Mouse (Mus musculus): Measurements from ENCODE around the gene Gm42688. TPM values are rescaled to one million over a fixed set of nuclear protein-coding genes. Genes with fewer than 3 reads are reported as not detected.
"Not testable (repeated sequence)": the region's sequence is repeated elsewhere in the genome, so short reads cannot be mapped to it uniquely, and the experiment has no call there.

The Gm42688 gene
- total RNA-seq, 2 experiments from 2014 or later: 2.2 to 2.7 TPM

DNA sequence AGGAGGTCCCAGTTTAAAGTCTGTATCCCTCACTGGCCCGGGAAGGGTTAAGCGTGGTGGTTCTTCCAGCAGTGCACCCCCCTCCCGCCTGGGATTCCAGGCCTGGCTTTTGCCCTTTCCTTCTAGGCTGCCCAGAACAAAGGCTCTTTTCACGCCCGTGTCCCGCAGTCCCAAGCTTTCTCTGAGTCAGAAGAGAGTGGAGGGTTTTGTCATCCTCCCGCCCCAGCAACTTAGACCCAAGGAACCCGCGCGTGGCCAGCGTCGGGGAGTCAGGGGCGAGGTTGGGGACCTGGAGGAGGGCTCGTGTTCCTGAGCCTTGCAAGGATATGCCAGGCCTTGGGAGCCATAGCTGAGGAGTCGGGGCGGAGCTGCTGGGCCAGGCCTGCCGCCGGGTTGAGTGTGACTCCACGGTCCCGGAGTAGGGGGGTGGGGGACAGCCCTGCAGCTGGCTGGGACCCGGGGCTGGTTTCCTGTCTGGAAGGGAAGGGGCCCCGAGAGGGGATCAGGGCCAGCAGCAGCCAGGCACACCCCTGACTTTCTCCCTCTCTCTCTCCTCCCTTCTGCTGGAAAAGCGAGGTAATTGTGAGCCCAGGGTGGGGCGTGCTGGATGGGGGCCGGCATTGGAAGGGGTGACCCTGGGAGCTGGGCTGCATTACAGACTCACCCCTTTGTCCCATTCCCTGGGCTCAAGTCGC is 35.6 kb downstream of the Gm42688 start:
- peak; percentile 85 to 89 for DNase-seq (ENCODE audit: low spot score in 2 of 2)

DNA sequence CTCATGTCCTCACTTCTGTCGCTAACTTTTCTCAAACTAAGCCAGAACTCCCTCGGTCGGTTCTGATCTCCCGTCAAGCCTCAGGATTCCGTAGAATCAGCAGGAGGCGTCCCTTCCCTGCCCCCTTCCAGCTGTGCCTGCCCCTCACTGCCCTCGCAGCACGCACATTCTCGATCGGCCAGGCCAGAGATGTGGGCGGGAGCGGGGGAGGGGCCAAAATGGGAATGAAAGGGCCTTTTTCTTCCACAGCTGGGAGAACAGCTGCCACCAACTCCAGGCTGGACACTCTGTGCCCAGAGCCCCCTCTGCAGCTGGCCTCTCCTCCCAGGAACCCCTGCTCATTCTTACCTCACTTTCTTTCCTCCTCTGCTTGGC is 36.1 kb downstream of the Gm42688 start:
- peak; percentile 90 to 96 for DNase-seq (ENCODE audit: low spot score in 2 of 2)

DNA sequence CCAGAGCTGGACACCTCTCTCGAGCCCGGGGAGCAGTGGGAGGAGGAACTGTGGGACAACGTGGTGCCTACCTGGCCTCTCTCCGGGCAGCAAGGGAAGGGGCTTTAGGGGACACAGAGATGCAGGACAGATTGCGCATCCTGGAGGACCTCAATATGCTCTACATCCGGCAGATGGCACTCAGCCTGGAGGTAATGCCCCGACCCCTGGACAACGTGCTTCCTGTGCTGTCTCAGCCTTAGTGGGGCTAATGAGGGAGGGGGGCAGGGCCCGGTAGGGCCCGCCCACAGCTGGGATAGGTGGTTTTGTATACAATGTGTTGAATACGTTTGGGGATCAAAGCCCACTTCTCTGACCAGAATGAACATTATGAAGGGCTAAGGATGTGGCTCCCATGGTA is 36.6 kb downstream of the Gm42688 start:
- DNase-seq (ENCODE audit: low spot score in 2 of 2): peak in 1 of 2 experiments; percentile 59

DNA sequence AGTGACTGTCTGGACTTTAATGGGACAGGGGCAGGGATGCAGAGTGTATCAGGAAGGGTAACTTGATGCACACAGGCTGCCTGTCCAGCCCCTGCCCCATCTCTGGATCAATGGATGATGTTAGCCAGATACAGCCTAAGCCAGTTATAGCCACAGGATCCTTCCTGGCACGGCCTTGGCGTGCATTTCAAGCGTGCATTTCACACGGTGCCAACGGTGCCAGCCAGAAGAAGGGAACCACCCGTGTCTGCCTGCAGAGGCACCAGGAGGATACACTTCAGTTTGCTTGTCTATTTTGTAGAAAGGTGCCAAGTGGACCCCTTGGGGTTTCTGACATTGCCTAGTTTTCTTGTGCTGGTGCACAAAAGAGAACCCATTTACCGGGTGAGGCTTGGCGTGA is 38.6 kb downstream of the Gm42688 start:
- DNase-seq (ENCODE audit: low spot score in 2 of 2): no peak

DNA sequence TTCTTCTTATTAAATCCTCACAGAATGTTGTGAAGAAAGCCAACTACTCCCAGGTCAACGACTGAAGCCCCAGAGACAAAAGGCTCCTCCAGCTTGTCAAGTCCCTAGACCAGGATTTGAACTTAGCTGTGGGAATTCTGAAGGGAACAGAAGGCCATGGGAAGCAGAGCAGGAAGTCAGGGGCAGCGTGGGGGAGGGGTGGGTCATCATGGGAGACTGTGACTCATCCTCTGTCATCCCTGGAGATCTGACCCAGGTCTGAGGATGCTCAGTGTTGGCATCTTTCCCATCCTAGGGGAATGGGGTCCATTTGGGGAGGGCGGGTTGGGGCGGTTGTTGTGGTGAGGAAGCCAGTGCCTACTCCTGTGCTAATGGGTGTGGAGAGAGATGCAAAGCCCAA is 40.2 kb downstream of the Gm42688 start:
- no peak for DNase-seq (ENCODE audit: low spot score in 2 of 2)

DNA sequence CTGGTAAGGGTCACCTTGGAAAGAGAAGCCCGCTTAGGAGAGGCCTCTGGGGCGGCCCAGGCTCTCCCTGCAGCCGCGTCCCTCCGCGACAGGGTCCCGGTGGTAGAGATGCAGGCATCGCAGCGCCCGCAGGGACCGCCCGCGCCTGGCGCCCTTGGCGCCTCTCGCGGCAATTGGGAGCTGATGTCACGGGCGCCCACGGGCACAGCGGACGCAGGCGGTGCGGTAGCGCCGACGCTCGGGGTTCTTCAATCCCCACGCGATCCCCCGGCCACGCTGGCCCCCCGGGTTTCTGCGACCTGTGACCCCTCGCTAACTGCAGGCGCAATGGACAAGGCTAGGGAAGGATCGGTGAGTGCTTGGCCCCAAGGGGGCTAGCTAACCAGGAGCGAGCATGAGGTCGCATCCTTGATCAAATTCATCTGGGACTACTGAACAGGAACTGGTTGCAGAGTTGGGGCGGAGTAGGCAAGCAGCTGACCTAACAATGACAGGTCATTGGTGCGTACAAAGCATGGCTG is 40.9 kb downstream of the Gm42688 start:
- peak in 1 of 2 experiments; percentile 18 for DNase-seq (ENCODE audit: low spot score in 2 of 2)

DNA sequence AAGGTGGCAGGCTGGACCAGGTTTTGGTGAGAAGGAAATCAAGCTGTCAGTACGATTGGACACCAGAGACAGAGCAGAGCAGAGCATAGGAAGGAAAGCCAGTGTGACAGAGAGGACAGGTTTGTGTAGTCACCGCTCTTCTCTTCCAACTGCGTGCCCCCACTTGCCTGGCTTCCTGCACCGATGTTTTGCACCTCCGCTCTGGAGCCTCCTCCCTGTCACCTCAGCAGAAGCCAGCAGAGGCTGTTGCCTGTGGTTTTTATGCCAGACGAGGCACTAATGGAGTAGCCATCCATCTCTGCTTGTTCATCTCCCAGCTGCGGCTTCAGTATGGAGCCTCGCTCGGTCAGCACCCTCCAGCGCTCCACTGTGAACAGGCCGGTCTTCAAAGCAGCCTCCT is 41.5 kb downstream of the Gm42688 start:
- DNase-seq (ENCODE audit: low spot score in 2 of 2): no peak

DNA sequence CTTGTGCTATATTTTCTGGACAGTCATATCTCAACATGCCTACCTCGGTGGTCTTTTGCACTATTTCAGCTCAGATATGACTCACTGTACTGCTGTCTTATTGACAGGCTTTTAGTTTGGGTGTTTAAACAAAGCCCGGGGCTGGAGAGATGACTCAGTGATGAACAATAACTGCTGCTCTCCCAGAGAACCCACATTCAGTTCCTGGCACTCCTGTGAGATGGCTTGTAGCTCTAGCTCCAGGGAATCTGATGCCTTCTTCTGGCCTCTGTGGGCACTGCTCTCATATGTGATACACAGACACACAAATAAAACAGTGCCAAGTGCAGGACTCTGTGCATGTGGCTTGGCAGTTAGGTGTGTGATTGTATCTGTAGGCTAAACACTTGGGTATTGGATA is 43.8 kb downstream of the Gm42688 start:
- DNase-seq (ENCODE audit: low spot score in 2 of 2): no peak

DNA sequence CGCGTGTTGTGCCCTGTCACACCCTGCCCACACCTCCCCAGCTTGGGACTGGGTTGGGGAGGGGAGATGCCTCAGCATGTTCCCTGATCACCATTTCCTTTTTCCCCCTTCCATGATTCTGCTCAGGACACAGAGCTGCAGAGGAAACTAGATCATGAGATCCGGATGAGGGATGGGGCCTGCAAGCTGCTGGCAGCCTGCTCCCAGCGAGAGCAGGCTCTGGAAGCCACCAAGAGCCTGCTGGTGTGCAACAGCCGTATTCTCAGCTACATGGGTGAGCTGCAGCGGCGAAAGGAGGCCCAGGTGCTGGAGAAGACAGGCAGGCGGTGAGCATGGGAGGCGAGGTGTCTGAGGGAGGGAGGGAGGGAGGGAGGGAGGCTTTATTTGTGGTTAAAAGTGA is 44.4 kb downstream of the Gm42688 start:
- no peak for DNase-seq (ENCODE audit: low spot score in 2 of 2)

DNA sequence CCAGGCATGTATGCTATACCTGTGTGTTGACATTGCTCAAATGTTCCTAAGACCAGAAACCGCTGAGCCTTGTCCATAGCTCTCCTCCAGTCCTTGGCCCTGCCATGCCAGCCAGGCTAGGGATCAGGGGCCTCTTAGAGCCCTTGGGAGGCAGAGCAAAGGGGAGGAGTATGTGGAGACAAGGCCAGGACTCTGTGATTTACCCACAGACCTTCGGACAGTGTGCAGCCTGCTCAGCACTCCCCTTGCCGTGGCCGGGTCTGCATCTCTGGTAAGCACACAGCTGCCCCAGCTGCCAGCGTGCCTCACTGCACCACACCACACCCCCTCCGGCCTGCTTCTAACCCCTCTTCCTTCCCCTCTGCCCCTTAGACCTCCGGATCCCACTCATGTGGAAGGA is 45.9 kb downstream of the Gm42688 start:
- no peak for DNase-seq (ENCODE audit: low spot score in 2 of 2)

DNA sequence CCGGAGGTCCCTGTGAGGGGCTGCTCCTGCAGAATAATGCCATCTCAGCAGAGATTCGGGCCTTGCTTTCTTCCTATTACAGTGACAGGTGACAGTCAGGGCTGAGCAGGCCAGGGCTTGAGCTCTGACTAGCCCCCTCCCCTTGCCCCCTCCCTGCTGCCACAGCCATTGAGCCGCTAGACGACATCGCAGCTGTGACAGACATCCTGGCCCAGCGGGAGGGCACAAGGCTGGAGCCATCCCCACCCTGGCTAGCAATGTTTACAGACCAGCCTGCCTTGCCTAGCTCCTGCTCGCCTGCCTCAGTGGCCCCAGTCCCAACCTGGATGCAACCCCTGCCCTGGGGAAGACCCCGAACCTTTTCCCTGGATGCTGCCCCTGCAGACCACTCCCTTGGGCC is 50.3 kb downstream of the Gm42688 start:
- no peak for DNase-seq (ENCODE audit: low spot score in 2 of 2)

DNA sequence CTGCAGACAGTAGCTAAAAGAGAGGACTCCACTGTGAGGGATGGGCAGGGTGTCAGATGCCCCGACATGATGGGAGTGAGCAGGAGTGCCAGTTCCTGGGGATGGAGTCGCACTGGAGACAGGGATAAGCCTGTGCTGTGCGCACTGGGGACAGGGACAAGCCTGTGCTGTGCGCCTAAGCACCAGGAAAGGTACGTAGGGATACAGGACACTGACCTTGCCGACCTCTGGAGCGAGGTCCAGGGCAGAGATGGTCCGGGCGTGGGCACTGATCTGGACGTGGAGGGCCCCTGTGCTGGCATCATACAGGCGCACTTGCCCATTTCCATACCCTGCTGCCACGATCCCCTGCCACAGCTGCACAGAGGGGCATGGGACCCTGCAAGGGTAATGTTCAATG is 51.6 kb downstream of the Gm42688 start:
- no peak for DNase-seq (ENCODE audit: low spot score in 2 of 2)

DNA sequence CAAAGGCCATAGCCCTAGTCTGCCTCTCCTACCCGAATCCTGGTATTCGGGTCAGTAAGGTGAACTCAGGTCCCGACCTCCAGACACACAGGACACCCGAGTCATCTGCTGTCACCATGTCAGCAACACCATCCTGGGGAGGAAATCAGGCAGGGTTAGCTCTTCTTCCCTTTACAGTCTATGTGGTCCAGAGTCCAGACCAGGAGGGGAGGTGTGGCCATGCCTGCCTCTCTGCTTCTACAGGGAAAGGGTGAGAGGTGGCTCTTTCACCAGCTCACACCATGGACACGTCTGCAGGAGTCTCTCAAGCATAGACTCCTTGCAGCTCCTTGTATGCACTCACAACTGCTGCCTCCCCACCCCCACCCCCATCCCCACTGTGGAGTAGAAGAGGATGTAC is 52.1 kb downstream of the Gm42688 start:
- no peak for DNase-seq (ENCODE audit: low spot score in 2 of 2)

DNA sequence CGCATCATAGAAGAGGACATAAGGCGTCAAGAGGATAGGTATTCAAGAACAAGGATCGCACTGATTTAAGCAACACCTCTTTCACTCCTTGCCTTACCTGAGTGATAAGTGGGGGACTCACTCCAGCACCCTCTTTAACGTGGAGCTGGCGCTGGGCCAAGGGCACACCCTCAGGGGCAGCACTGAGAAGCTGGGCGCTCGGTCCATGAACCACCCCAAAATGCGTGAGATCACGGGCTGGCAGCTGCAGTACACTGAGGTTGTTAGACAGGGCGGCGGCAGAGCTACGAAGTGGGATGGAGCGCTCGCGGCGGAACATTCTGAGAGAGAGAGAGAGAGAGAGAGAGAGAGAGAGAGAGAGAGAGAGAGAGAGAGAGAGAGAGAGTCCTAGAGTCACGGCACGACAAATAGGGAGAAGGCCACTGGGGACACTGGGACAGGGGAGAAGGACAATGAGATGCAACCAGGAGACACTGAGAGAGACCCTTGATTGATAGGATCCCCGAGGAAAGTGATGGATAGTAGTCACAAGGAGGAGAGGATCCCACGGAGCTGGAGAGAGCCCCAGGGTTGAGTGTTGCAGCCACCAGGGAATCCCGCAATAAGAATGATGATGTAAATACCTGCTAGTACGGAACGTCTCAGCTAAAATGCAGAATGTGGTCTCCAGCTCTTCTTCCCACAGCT is 54.3 kb downstream of the Gm42688 start:
- peak in 1 of 2 experiments; percentile 45 for DNase-seq (ENCODE audit: low spot score in 2 of 2)

DNA sequence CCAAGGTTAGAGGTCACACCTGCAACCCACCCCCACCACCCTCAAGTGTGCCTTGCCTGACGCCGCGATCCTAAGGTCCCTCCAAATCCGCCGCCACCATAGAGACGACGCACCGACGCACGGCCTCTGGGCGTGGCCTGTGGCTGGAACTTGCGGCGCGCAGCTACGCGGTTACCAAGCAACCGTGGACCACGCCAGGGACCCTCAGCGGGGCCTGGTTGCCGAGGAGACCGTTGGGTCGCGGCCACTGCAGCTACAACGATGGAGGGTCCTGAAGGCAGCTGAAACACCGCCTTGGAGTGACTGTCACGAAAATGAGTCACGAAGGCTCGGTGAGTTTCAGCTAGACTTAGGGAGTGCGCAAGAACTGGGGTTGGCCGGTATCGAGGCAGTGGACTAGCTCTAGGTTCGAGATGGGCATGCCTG is 54.9 kb downstream of the Gm42688 start, which contains the start of the genes Wdr54 and 1700003E16Rik:
TSS of gene Wdr54 (minus strand) at position 139 of the 426 bp plus-strand sequence.
TSS of gene 1700003E16Rik (plus strand) at position 146 of the 426 bp plus-strand sequence.
- DNase-seq (ENCODE audit: low spot score in 2 of 2): peak in 1 of 2 experiments; percentile 60

DNA sequence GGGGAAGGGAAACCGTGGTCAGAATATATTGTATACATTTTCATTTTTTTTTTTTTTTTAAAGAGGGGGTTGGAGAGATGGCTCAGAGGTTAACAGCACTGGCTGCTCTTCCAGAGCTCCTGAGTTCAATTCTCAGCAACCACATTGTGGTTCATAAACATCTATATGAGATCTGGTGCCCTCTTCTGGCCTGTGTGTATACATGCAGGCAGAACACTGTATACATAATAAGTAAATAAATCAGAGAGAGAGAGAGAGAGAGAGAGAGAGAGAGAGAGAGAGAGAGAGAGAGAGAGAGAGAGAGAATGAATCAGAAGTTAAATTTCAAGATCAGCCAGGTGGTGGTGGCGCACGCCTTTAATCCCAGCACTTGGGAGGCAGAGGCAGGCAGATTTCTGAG is 58.0 kb downstream of the Gm42688 start:
- DNase-seq (ENCODE audit: low spot score in 2 of 2): not testable (repeated sequence)

Small RNA genes within 50 kb of the gene (microRNA-seq; reads per million reads assigned to microRNA genes)
- not detected for gene Mir3470a

Other genes starting within 250 kb of the Gm42688 start
- 1 to 10 TPM in 1 of 2 experiments, under 1 TPM in 1; 0.78 to 1.0 TPM for gene Sema4f, start 161.8 kb upstream of the Gm42688 start, total RNA-seq (2021)
- gene M1ap, start 154.7 kb upstream of the Gm42688 start, total RNA-seq (2021): under 1 TPM in 1 of 2 experiments, not detected in 1; 0.88 TPM
- gene Dok1, start 68.1 kb upstream of the Gm42688 start, total RNA-seq (2021): 10 to 100 TPM in 1 of 2 experiments, 1 to 10 TPM in 1; 9.1 to 10.4 TPM
- gene Loxl3, start 67.4 kb upstream of the Gm42688 start, total RNA-seq (2021): 10 to 100 TPM; 15.4 to 17.3 TPM
- 10 to 100 TPM; 75.5 to 86.3 TPM for gene Aup1, start 47.1 kb upstream of the Gm42688 start, total RNA-seq (2021)
- gene Htra2, start 46.3 kb upstream of the Gm42688 start, total RNA-seq (2021): 10 to 100 TPM; 30.1 to 33.5 TPM
- gene Dqx1, start 43.8 kb upstream of the Gm42688 start, total RNA-seq (2021): 1 to 10 TPM in 1 of 2 experiments, under 1 TPM in 1; 0.70 to 1.1 TPM
- gene Tlx2, start 31.3 kb upstream of the Gm42688 start, total RNA-seq (2021): not detected
- 10 to 100 TPM in 1 of 2 experiments, 1 to 10 TPM in 1; 9.4 to 11.3 TPM for gene Pcgf1, start 23.7 kb upstream of the Gm42688 start, total RNA-seq (2021)
- gene Lbx2, start 15.2 kb upstream of the Gm42688 start, total RNA-seq (2021): not detected
- gene Ccdc142, start within 50 bp of the Gm42688 start, total RNA-seq (2021): 1 to 10 TPM; 2.5 to 2.8 TPM
- 100 to 1,000 TPM in 1 of 2 experiments, 10 to 100 TPM in 1; 79.5 to 100 TPM for gene Mrpl53, start 7.4 kb downstream of the Gm42688 start, total RNA-seq (2021)
- 10 to 100 TPM; 20.0 to 21.9 TPM for gene Mogs, start 13.9 kb downstream of the Gm42688 start, total RNA-seq (2021)
- 10 to 100 TPM; 52.7 to 62.3 TPM for gene Wbp1, start 19.9 kb downstream of the Gm42688 start, total RNA-seq (2021)
- gene Ino80b, start 23.8 kb downstream of the Gm42688 start, total RNA-seq (2021): 10 to 100 TPM; 18.6 to 20.6 TPM
- 10 to 100 TPM; 31.0 to 34.6 TPM for gene Rtkn, start 33.8 kb downstream of the Gm42688 start, total RNA-seq (2021)
- gene Wdr54, start 54.8 kb downstream of the Gm42688 start, total RNA-seq (2021): 1 to 10 TPM; 1.9 to 2.5 TPM
- gene 1700003E16Rik, start 54.8 kb downstream of the Gm42688 start, total RNA-seq (2021): not detected
- 100 to 1,000 TPM; 140 to 149 TPM for gene Dctn1, start 64.3 kb downstream of the Gm42688 start, total RNA-seq (2021)
- under 1 TPM in 1 of 2 experiments, not detected in 1; 0.07 TPM for gene Slc4a5, start 118.2 kb downstream of the Gm42688 start, total RNA-seq (2021)
- 10 to 100 TPM in 1 of 2 experiments, 1 to 10 TPM in 1; 7.5 to 10.6 TPM for gene Mthfd2, start 224.3 kb downstream of the Gm42688 start, total RNA-seq (2021)
- gene Mob1a, start 224.4 kb downstream of the Gm42688 start, total RNA-seq (2021): 10 to 100 TPM; 36.6 to 42.8 TPM
- gene Bola3, start 247.5 kb downstream of the Gm42688 start, total RNA-seq (2021): 100 to 1,000 TPM; 118 to 137 TPM